Mouse (Mus musculus) gastrocnemius, postnatal 10 days (tissue): ENCODE results near the gene N4bp1. TPM values are rescaled to one million over a fixed set of nuclear protein-coding genes. Genes with fewer than 3 reads are reported as not detected.

Experiments used
- DNase-seq: peaks from one replicate; pipeline ENCODE4 v3.0.0; 2021; ENCODE audit warnings: mixed read lengths
- total RNA-seq, 2 experiments: library from RNA; stranded (reverse); gene quantifications; 2 replicates each; pipeline ENCODE4 v1.2.3; 2021

Gene N4bp1
- total RNA-seq, 2 experiments from 2014 or later = 15.4 to 21.7 TPM

GRCm38 (mm10) chr8:86825674-86826448 lies 59.2 kb downstream of the N4bp1 start:
- no peak for DNase-seq

GRCm38 (mm10) chr8:86824735-86825134 lies 60.3 kb downstream of the N4bp1 start:
- DNase-seq = no peak

- peak; percentile 65 for DNase-seq
These were observed 64.3 kb downstream of the N4bp1 start for GRCm38 (mm10) chr8:86820756-86821201.

- DNase-seq = no peak
These were observed 64.8 kb downstream of the N4bp1 start for GRCm38 (mm10) chr8:86820186-86820755.

GRCm38 (mm10) chr8:86819426-86819825 lies 65.6 kb downstream of the N4bp1 start:
- no peak for DNase-seq

GRCm38 (mm10) chr8:86808990-86809960 lies 75.8 kb downstream of the N4bp1 start:
- DNase-seq = no peak

GRCm38 (mm10) chr8:86808239-86808638 lies 76.8 kb downstream of the N4bp1 start:
- DNase-seq = no peak

- DNase-seq = no peak
These were observed 83.1 kb downstream of the N4bp1 start for GRCm38 (mm10) chr8:86801988-86802387.

- no peak for DNase-seq
These were observed 84.1 kb downstream of the N4bp1 start for GRCm38 (mm10) chr8:86800966-86801365.

- DNase-seq = peak; percentile 44
These were observed 86.9 kb downstream of the N4bp1 start for GRCm38 (mm10) chr8:86798141-86798540.

- DNase-seq = peak; percentile 38
These were observed 87.4 kb downstream of the N4bp1 start for GRCm38 (mm10) chr8:86797705-86798104.

GRCm38 (mm10) chr8:86794716-86795115 lies 90.3 kb downstream of the N4bp1 start:
- DNase-seq = no peak

GRCm38 (mm10) chr8:86791542-86791941 lies 93.5 kb downstream of the N4bp1 start:
- no peak for DNase-seq

GRCm38 (mm10) chr8:86789576-86789975 lies 95.5 kb downstream of the N4bp1 start:
- no peak for DNase-seq

GRCm38 (mm10) chr8:86787891-86788420 lies 97.1 kb downstream of the N4bp1 start:
- peak; percentile 47 for DNase-seq

- no peak for DNase-seq
These were observed 98.6 kb downstream of the N4bp1 start for GRCm38 (mm10) chr8:86786498-86786897.

GRCm38 (mm10) chr8:86781094-86781493 lies 104.0 kb downstream of the N4bp1 start:
- no peak for DNase-seq

- DNase-seq = no peak
These were observed 105.9 kb downstream of the N4bp1 start for GRCm38 (mm10) chr8:86779207-86779606.

GRCm38 (mm10) chr8:86769945-86770715 lies 114.9 kb downstream of the N4bp1 start:
- no peak for DNase-seq

GRCm38 (mm10) chr8:86768499-86768898 lies 116.6 kb downstream of the N4bp1 start:
- DNase-seq = peak; percentile 42

- no peak for DNase-seq
These were observed 118.4 kb downstream of the N4bp1 start for GRCm38 (mm10) chr8:86766548-86767211.
